Mouse (Mus musculus) thymus, postnatal 4 days (tissue): Measurements from ENCODE around the gene Olfr1457.

Experiments
- DNase-seq: peaks from one replicate; pipeline ENCODE4 v3.0.0; 2021

Olfr1457 gene

GRCm38 (mm10) chr19:13097791-13098190 lies at the start of gene Olfr1457:
TSS of gene Olfr1457 (minus strand) at chr19:13097891.
- no peak for DNase-seq

- DNase-seq: no peak
These were observed 9.0 kb upstream of the Olfr1457 start, which contains the start of gene Olfr1458 for GRCm38 (mm10) chr19:13106675-13107074. TSS of gene Olfr1458 (minus strand) at chr19:13106775.

- DNase-seq: no peak
These were observed 3.8 kb downstream of the Olfr1457 start for GRCm38 (mm10) chr19:13093908-13094307.

- no peak for DNase-seq
These were observed 37.4 kb downstream of the Olfr1457 start, which contains the start of gene Olfr1454 for GRCm38 (mm10) chr19:13060310-13060709. TSS of gene Olfr1454 (plus strand) at chr19:13060610.
